ENCODE assay signal across 8 mouse cellular contexts in the genomic region with DNA sequence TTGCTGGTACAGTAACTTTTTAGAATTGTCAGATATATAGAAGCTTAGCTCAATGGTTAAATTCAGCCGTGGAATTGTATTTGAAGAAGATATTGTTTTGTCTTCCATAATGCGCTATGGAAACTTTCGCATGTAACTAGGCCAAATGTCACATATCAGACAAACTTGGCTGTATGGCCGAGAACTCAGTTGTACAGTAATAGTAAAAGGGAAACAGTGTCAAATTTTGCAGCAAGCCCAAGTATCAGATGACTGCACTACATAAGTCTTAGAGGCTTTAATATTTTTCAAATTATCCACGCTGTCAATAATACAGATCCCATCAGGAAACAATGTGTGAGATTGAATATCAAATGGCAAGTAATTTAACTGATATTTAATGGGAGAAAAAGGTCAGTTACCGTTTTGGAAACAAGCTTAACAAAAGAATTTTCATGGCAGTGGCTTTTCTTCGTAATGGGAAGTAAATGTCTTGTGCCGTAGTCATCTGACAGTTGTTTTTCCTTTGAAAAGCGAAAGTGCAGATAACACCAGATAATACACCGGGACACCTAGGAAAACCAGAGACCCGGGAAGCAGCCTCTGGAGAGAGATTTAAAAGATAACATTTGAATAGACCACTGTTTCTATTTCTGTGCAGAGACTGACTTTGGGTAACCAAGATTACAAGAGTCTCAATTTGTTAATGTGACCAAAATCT. TPM values are rescaled to one million over a fixed set of nuclear protein-coding genes. Genes with fewer than 3 reads are reported as not detected.
DNase-seq lines count a peak whose midpoint lies in the region; ATAC-seq and TF ChIP-seq lines count a peak whose summit lies in the region.

No protein-coding gene starts in this region.

- H3K4me1 ChIP-seq in kidney, embryonic 16.5 days (ENCODE audit: insufficient read depth, low read length): peaks cover 17% of the 10 kb centered on the region
- no peaks in the 10 kb centered on the region; the same call in none of the 2 replicates for H3K4me1 ChIP-seq in bone marrow, adult 2 months (ENCODE audit: control insufficient read depth, insufficient read depth, low read length)
- H3K4me1 ChIP-seq in hindbrain, embryonic 13.5 days (replicated peaks): peaks cover 18% of the 10 kb centered on the region
- peaks cover 23% of the 10 kb centered on the region for H3K4me1 ChIP-seq in midbrain, embryonic 16.5 days (ENCODE audit: control insufficient read depth, insufficient read depth, low read length)

- H3K36me3 ChIP-seq in kidney, embryonic 16.5 days (ENCODE audit: insufficient read depth, low read length): no peaks in the 10 kb centered on the region
- no peaks in the 10 kb centered on the region for H3K36me3 ChIP-seq in hindbrain, embryonic 13.5 days
- no peaks in the 10 kb centered on the region for H3K36me3 ChIP-seq in midbrain, embryonic 16.5 days (ENCODE audit: control insufficient read depth, insufficient read depth, low read length)

- peak overlapping the region; percentile 94 for H3K9ac ChIP-seq in kidney, embryonic 16.5 days (replicated peaks; ENCODE audit: low read length)
- peak overlapping the region; percentile 87 for H3K9ac ChIP-seq in hindbrain, embryonic 13.5 days
- H3K9ac ChIP-seq in midbrain, embryonic 16.5 days (ENCODE audit: low read depth, low read length): peak overlapping the region; percentile 92

- 29% methylated on average over 11 of the region's 11 CpGs for WGBS in kidney, embryonic 16.5 days
- 3% methylated on average over 11 of the region's 11 CpGs for WGBS in bone marrow, adult 2 months
- 49% methylated on average over 11 of the region's 11 CpGs for WGBS in hindbrain, embryonic 13.5 days
- 41% methylated on average over 11 of the region's 11 CpGs for WGBS in midbrain, embryonic 16.5 days

- peak overlapping the region; percentile 66 for H3K4me2 ChIP-seq in kidney, embryonic 16.5 days (replicated peaks; ENCODE audit: low read depth, low read length)
- H3K4me2 ChIP-seq in hindbrain, embryonic 13.5 days: peak overlapping the region; percentile 65
- peak overlapping the region; percentile 71 for H3K4me2 ChIP-seq in midbrain, embryonic 16.5 days (ENCODE audit: low read length)

- H3K27me3 ChIP-seq in kidney, embryonic 16.5 days (ENCODE audit: insufficient read depth, low read length): no peaks in the 10 kb centered on the region
- no peaks in the 10 kb centered on the region for H3K27me3 ChIP-seq in hindbrain, embryonic 13.5 days
- H3K27me3 ChIP-seq in midbrain, embryonic 16.5 days (ENCODE audit: control insufficient read depth, insufficient read depth, low read depth, low read length): no peaks in the 10 kb centered on the region

- no peak for DNase-seq in kidney, adult 11 months
- no peak for DNase-seq in cerebellum, adult 11-12 months
- DNase-seq in frontal cortex, postnatal 10 days (ENCODE audit: low spot score in 2 of 2): no peak
- no peak for DNase-seq in gastrocnemius, adult 18-20 months (ENCODE audit: low spot score)

- no peak for TF ChIP-seq POLR2A in bone marrow, adult 2 months (IDR thresholded peaks at IDR 0.05; ENCODE audit: borderline replicate concordance, control insufficient read depth, low read depth, low read length)

- H3K9me3 ChIP-seq in kidney, embryonic 16.5 days (ENCODE audit: low read length): no peaks in the 10 kb centered on the region
- H3K9me3 ChIP-seq in hindbrain, embryonic 13.5 days: no peaks in the 10 kb centered on the region
- no peaks in the 10 kb centered on the region for H3K9me3 ChIP-seq in midbrain, embryonic 16.5 days (replicated peaks; ENCODE audit: control insufficient read depth, low read length, poor library complexity, severe bottlenecking)

- no peak overlapping the region for H3K27ac ChIP-seq in kidney, embryonic 16.5 days (ENCODE audit: low read length)
- peak overlapping the region; percentile 94; the same call in 1 of the 2 replicates for H3K27ac ChIP-seq in bone marrow, adult 2 months (ENCODE audit: control insufficient read depth, insufficient read depth, low read depth, low read length, poor library complexity)
- no peak overlapping the region for H3K27ac ChIP-seq in hindbrain, embryonic 13.5 days
- no peak overlapping the region for H3K27ac ChIP-seq in midbrain, embryonic 16.5 days (ENCODE audit: low read length)

- peak overlapping the region; percentile 92 for H3K4me3 ChIP-seq in kidney, embryonic 16.5 days (ENCODE audit: low read length)
- peak overlapping the region; percentile 94 for H3K4me3 ChIP-seq in bone marrow, adult 2 months (replicated peaks; ENCODE audit: control insufficient read depth, low read depth, low read length)
- peak overlapping the region; percentile 63 for H3K4me3 ChIP-seq in hindbrain, embryonic 13.5 days
- H3K4me3 ChIP-seq in midbrain, embryonic 16.5 days (ENCODE audit: low read depth, low read length): peak overlapping the region; percentile 97

- no peak for TF ChIP-seq CTCF in bone marrow, adult 2 months (IDR thresholded peaks at IDR 0.05; ENCODE audit: control insufficient read depth, insufficient read depth, low read length)

- no peak for ATAC-seq in kidney, embryonic 16.5 days (ENCODE audit: low FRiP score, low TSS enrichment)
- no peak for ATAC-seq in hindbrain, embryonic 13.5 days (ENCODE audit: low FRiP score)
- ATAC-seq in midbrain, embryonic 16.5 days: no peak

RNA-seq across cellular contexts. Expression of gene Fnip1, which starts 1.1 kb away (rescaled TPM):
- 8.9 and 10.0 TPM in 2 replicates for polyA plus RNA-seq in kidney, embryonic 16.5 days (2015; fragmentation: Nextera tagmentation; extraction: Ambion mirVana)
- 4.5 and 7.5 TPM in 2 replicates for polyA plus RNA-seq in bone marrow, adult 2 months (2011; ENCODE audit: insufficient read depth, insufficient read length, low replicate concordance, missing spikeins)
- polyA plus RNA-seq in hindbrain, embryonic 13.5 days (2015; fragmentation: Nextera tagmentation; extraction: Ambion mirVana): 10.0 and 10.7 TPM in 2 replicates
- polyA plus RNA-seq in midbrain, embryonic 16.5 days (2015; fragmentation: Nextera tagmentation; extraction: Ambion mirVana): 12.3 and 13.0 TPM in 2 replicates
- total RNA-seq in gastrocnemius, adult 18-20 months (2021): 10 to 100 TPM; 25.4 to 39.8 TPM
